Mouse (Mus musculus) myocyte (in vitro differentiated cells): ENCODE measurements around the gene Hpd. TPM values are rescaled to one million over a fixed set of nuclear protein-coding genes. Genes with fewer than 3 reads are reported as not detected.
"Not testable (repeated sequence)": the region's sequence is repeated elsewhere in the genome, so short reads cannot be mapped to it uniquely, and the experiment has no call there.

Experiments used
- H3K27me3 ChIP-seq: one replicate; pipeline ENCODE4 v1.6.1; 2011; ENCODE audit not compliant: control insufficient read depth, insufficient read depth, insufficient read length
- H3K36me3 ChIP-seq: one replicate; pipeline ENCODE4 v1.6.1; 2011; ENCODE audit not compliant: control insufficient read depth, insufficient read depth
- H3K4me2 ChIP-seq: one replicate; pipeline ENCODE4 v1.6.1; 2011; ENCODE audit warnings: low read depth, control low read depth
- H3K4me3 ChIP-seq: one replicate; pipeline ENCODE4 v1.5.1; 2011; ENCODE audit warnings: mild to moderate bottlenecking, control low read depth, moderate library complexity
- H3K79me2 ChIP-seq: one replicate; pipeline ENCODE4 v1.6.1; 2011; ENCODE audit not compliant: control insufficient read depth, insufficient read depth
- H3ac ChIP-seq: one replicate; pipeline ENCODE4 v1.6.1; 2011; ENCODE audit not compliant: control insufficient read depth, insufficient read length
- CEBPB ChIP-seq: IDR thresholded peaks from 2 replicates; pipeline ENCODE4 v1.6.1; 2011; ENCODE audit warnings: mild to moderate bottlenecking, moderate library complexity; ENCODE audit not compliant: poor library complexity, insufficient read depth, severe bottlenecking
- MAX ChIP-seq: IDR thresholded peaks from one replicate; pipeline ENCODE4 v1.6.1; 2011; ENCODE audit warnings: low read depth, mild to moderate bottlenecking, control low read depth
- MYOD1 ChIP-seq, 3 experiments: IDR thresholded peaks; one replicate each; pipeline ENCODE4 v1.6.1; 2011; ENCODE audit warnings: control low read depth in 2 of 3, low read depth in 2 of 3, mild to moderate bottlenecking in 2 of 3, moderate library complexity in 1 of 3; ENCODE audit not compliant: insufficient read length in 2 of 3, control insufficient read depth in 1 of 3
- MYOG ChIP-seq, 3 experiments: IDR thresholded peaks; one replicate each; pipeline ENCODE4 v1.6.1; 2011; ENCODE audit warnings: control low read depth in 2 of 3, low read depth in 2 of 3, mild to moderate bottlenecking in 2 of 3; ENCODE audit not compliant: insufficient read length in 2 of 3, control insufficient read depth in 1 of 3, insufficient read depth in 1 of 3
- POLR2A ChIP-seq: IDR thresholded peaks from one replicate; pipeline ENCODE4 v1.6.1; 2011; ENCODE audit warnings: low read depth, mild to moderate bottlenecking, control low read depth, moderate library complexity; ENCODE audit not compliant: insufficient read length
- POLR2AphosphoS2 ChIP-seq: IDR thresholded peaks from one replicate; pipeline ENCODE4 v1.6.1; 2011; ENCODE audit warnings: low read depth, control low read depth; ENCODE audit not compliant: insufficient read length
- REST ChIP-seq: IDR thresholded peaks from one replicate; pipeline ENCODE4 v1.6.1; 2011; ENCODE audit warnings: mild to moderate bottlenecking, control low read depth, moderate library complexity; ENCODE audit not compliant: insufficient read depth, insufficient read length
- TCF3 ChIP-seq: IDR thresholded peaks from one replicate; pipeline ENCODE4 v1.6.1; 2011; ENCODE audit warnings: low read depth, control low read depth; ENCODE audit not compliant: insufficient read length
- USF1 ChIP-seq: IDR thresholded peaks from one replicate; pipeline ENCODE4 v1.6.1; 2011; ENCODE audit warnings: low read depth, mild to moderate bottlenecking, control low read depth, moderate library complexity
- polyA plus RNA-seq: library from polyadenylated mRNA; unstranded; fragments of >200 nt; fragmentation: generic; extraction: Trizol; gene quantifications from one replicate; pipeline ENCODE4 v1.2.1, GENCODE M21; 2012; ENCODE audit warnings: missing spikeins

Hpd gene
- polyA plus RNA-seq, 1 experiment: not detected

GRCm38 (mm10) chr5:123226851-123227250 lies 44.3 kb upstream of the Hpd start:
- TF ChIP-seq USF1 (no peak), CEBPB (no peak)
- Histone ChIP-seq H3ac (no peak overlapping the region), H3K4me2 (no peak overlapping the region)

GRCm38 (mm10) chr5:123223861-123224260 lies 41.3 kb upstream of the Hpd start:
- not testable (repeated sequence) for H3K27me3 ChIP-seq, H3K36me3 ChIP-seq, H3K4me2 ChIP-seq, H3K79me2 ChIP-seq, H3ac ChIP-seq, H3K4me3 ChIP-seq

More at GRCm38 (mm10) chr5:123226851-123227250, 44.3 kb upstream of the Hpd start:
- H3K79me2 ChIP-seq: peaks cover 18% of the 10 kb centered on the region
- peaks cover 3% of the 10 kb centered on the region for H3K36me3 ChIP-seq
- no peak overlapping the region for H3K4me3 ChIP-seq
- no peaks in the 10 kb centered on the region for H3K27me3 ChIP-seq

- no peak overlapping the region for H3K4me3 ChIP-seq
- no peaks in the 10 kb centered on the region for H3K79me2 ChIP-seq
- no peaks in the 10 kb centered on the region for H3K36me3 ChIP-seq
- H3K27me3 ChIP-seq: no peaks in the 10 kb centered on the region
- H3ac ChIP-seq: no peak overlapping the region
- peak overlapping the region; percentile 9 for H3K4me2 ChIP-seq
- TF ChIP-seq TCF3: no peak
- TF ChIP-seq POLR2A: no peak
- peak; percentile 91 for TF ChIP-seq CEBPB
These were observed 40.5 kb upstream of the Hpd start for GRCm38 (mm10) chr5:123223051-123223410.

- H3K4me3 ChIP-seq, H3K27me3 ChIP-seq, H3ac ChIP-seq, H3K4me2 ChIP-seq, H3K79me2 ChIP-seq, H3K36me3 ChIP-seq: not testable (repeated sequence)
These were observed 40.0 kb upstream of the Hpd start for GRCm38 (mm10) chr5:123222346-123223050.

- 0 out of 2 replicates have a peak, but pooled peaks have one; percentile 15 for TF ChIP-seq CEBPB
- not testable (repeated sequence) for H3K36me3 ChIP-seq, H3K79me2 ChIP-seq, H3K4me3 ChIP-seq, H3K27me3 ChIP-seq, H3ac ChIP-seq, H3K4me2 ChIP-seq
These were observed 21.1 kb upstream of the Hpd start for GRCm38 (mm10) chr5:123203591-123203990.

GRCm38 (mm10) chr5:123202771-123203170 lies 20.2 kb upstream of the Hpd start:
- not testable (repeated sequence) for H3K79me2 ChIP-seq, H3K27me3 ChIP-seq, H3K36me3 ChIP-seq, H3K4me3 ChIP-seq, H3K4me2 ChIP-seq, H3ac ChIP-seq

- Histone ChIP-seq H3K4me2 (no peak overlapping the region), H3ac (no peak overlapping the region), H3K79me2 (no peaks in the 10 kb centered on the region), H3K4me3 (no peak overlapping the region), H3K36me3 (no peaks in the 10 kb centered on the region), H3K27me3 (peaks cover 4% of the 10 kb centered on the region)
- peak in 1 of 3 experiments; percentile 12 for TF ChIP-seq MYOG (IDR thresholded peaks at IDR 0.05; ENCODE audit: control insufficient read depth in 1 of 3, insufficient read depth in 1 of 3, insufficient read length in 2 of 3, low read depth in 2 of 3)
- TF ChIP-seq POLR2A: no peak
- TF ChIP-seq MAX: no peak
- no peak for TF ChIP-seq TCF3
- TF ChIP-seq MYOD1 (IDR thresholded peaks at IDR 0.05; ENCODE audit: control insufficient read depth in 1 of 3, insufficient read length in 2 of 3, low read depth in 2 of 3): no peak
- TF ChIP-seq CEBPB: peak; percentile 62; the same call in 1 of the 2 replicates
- no peak for TF ChIP-seq REST
- TF ChIP-seq POLR2AphosphoS2: no peak
These were observed 19.5 kb upstream of the Hpd start for GRCm38 (mm10) chr5:123201987-123202386.
